Mouse (Mus musculus) lung, embryonic 14.5 days (tissue): ENCODE measurements at regions not wholly inside any gene's neighbourhood (a gene's known extent, or its start where the extent isn't known, plus 50 kb on each side); places are given as distances from the start of the nearest gene placed in this dataset.

Experiments used
- ATAC-seq: fragments of 200-750 bp; cut with Nextera tagmentation; 2 replicates; pipeline ENCODE4 v1.8.0; 2017; ENCODE audit warnings: mild to moderate bottlenecking, moderate TSS enrichment, moderate library complexity; ENCODE audit not compliant: insufficient read depth
- DNase-seq: peaks from one replicate; pipeline ENCODE4 v3.0.0-alpha.2; 2015
- H3K27ac ChIP-seq: fragments of 300-500 bp; sonication (generic); 2 replicates; pipeline ENCODE4 v1.5.1; 2014; ENCODE audit warnings: low read depth, mild to moderate bottlenecking, moderate library complexity
- H3K27me3 ChIP-seq: fragments of 300-500 bp; sonication (generic); 2 replicates; pipeline ENCODE4 v1.6.1; 2014; ENCODE audit warnings: low read length, control low read depth; ENCODE audit not compliant: insufficient read depth
- H3K36me3 ChIP-seq: fragments of 300-500 bp; sonication (generic); 2 replicates; pipeline ENCODE4 v1.6.1; 2014; ENCODE audit warnings: control low read depth; ENCODE audit not compliant: insufficient read depth
- H3K4me1 ChIP-seq: fragments of 300-500 bp; sonication (generic); 2 replicates; pipeline ENCODE4 v1.6.1; 2014; ENCODE audit warnings: antibody characterized with exemption, control low read depth; ENCODE audit not compliant: insufficient read depth
- H3K4me2 ChIP-seq: fragments of 300-500 bp; sonication (generic); 2 replicates; pipeline ENCODE4 v1.6.1; 2014; ENCODE audit warnings: mild to moderate bottlenecking
- H3K4me3 ChIP-seq: fragments of 300-500 bp; sonication (generic); 2 replicates; pipeline ENCODE4 v1.5.1; 2014; ENCODE audit warnings: low read depth, low read length
- H3K9ac ChIP-seq: fragments of 300-500 bp; sonication (generic); 2 replicates; pipeline ENCODE4 v1.6.1; 2014
- H3K9me3 ChIP-seq: fragments of 300-500 bp; sonication (generic); 2 replicates; pipeline ENCODE4 v1.6.1; 2016; ENCODE audit warnings: low read depth, low read length, control low read depth
- CTCF ChIP-seq: IDR thresholded peaks from 2 replicates; pipeline ENCODE4 v1.5.1; 2016; ENCODE audit warnings: antibody characterized with exemption, low read depth
- WGBS: fragments of 180-500 bp; shearing (Covaris S2); extraction: QIAGEN DNeasy Blood & Tissue Kit; methylation state at CpG from one replicate; pipeline ENCODE4 v1.1.7; 2014; 5-methylcytosine and 5-hydroxymethylcytosine counted together

DNA sequence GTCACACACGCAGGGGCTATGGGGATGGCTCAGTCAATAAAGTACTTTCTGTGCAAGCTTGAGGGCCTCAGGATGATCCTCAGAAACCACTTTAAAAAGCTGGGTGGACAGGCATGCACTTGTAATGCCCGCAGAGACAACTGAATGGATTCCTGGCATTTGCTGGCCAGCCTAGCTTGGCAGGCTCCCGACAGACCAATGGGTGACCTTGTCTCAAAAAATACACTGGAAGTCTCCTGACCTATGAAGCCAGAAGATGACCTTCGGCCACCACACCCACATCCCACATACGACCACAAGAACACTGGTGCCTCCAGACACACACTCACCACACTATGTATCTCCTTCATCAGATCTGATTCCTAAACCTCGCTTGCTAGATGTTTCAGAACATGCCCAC lies 141.5 kb upstream of the Rybp start:
- Histone ChIP-seq H3K36me3 (no peaks in the 10 kb centered on the region), H3K9ac (no peak overlapping the region), H3K9me3 (no peaks in the 10 kb centered on the region), H3K4me3 (no peak overlapping the region), H3K4me2 (no peak overlapping the region), H3K27me3 (no peaks in the 10 kb centered on the region), H3K27ac (no peak overlapping the region), H3K4me1 (no peaks in the 10 kb centered on the region)
- WGBS = 58% methylated on average over 6 of the region's 6 CpGs
- DNase-seq = no peak
- ATAC-seq = no peak
- TF ChIP-seq CTCF = no peak

DNA sequence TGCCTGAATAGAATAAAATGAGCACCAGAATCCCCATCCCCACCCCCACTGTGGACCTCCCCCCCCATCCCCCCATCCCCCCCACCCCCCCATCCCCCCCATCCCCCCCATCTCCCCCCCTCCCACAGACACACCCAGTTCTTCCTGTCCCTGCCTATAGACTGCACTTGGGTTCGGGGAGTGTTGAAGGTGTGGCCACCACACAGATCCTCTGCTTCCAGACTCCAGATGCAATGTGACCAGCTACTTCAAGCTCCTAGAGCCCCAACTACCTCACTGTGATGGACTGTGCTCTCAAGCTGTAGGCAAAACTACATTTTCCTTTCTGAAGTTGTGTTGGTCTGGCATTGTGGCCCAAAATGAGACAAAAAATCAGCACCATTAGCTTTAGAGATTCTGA lies 138.3 kb upstream of the Rybp start:
- H3K27ac ChIP-seq = no peak overlapping the region
- DNase-seq (no peak), ATAC-seq (no peak)
- H3K4me1 ChIP-seq = no peaks in the 10 kb centered on the region
- WGBS = 87% methylated on average over 1 of the region's 1 CpGs
- H3K9me3 ChIP-seq = no peaks in the 10 kb centered on the region
- no peaks in the 10 kb centered on the region for H3K36me3 ChIP-seq
- H3K9ac ChIP-seq = no peak overlapping the region
- no peak overlapping the region for H3K4me2 ChIP-seq
- H3K27me3 ChIP-seq = no peaks in the 10 kb centered on the region
- no peak for TF ChIP-seq CTCF
- no peak overlapping the region for H3K4me3 ChIP-seq

- ATAC-seq (no peak), DNase-seq (peak; percentile 52)
- Histone ChIP-seq H3K9me3 (no peaks in the 10 kb centered on the region), H3K9ac (no peak overlapping the region), H3K36me3 (no peaks in the 10 kb centered on the region), H3K4me2 (no peak overlapping the region), H3K4me3 (no peak overlapping the region), H3K27me3 (no peaks in the 10 kb centered on the region), H3K4me1 (no peaks in the 10 kb centered on the region), H3K27ac (no peak overlapping the region)
- no peak for TF ChIP-seq CTCF
- WGBS = 49% methylated on average over 12 of the region's 12 CpGs
These were observed 137.6 kb upstream of the Rybp start for GRCm38 (mm10) chr6:100424788-100425403.

DNA sequence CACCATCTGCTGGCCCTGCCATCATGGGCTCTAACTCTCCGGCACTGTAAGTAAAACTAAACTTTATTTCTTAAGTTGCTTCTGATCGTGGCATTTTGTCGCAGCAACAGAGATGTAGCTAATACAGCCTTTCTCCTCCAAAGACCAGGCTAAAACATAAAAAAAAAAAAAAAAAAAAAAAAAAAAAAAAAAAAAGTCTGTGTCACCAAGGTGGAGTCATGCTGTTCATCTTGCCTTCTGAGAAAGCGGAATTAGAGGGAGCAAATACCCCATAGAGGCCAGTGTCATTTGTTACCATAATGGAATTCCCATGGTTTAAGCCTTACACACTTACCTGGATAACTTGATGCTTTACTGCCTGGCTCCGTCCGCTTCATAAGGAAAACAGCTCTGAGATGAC lies 136.9 kb upstream of the Rybp start:
- Histone ChIP-seq H3K4me3 (no peak overlapping the region), H3K9me3 (no peaks in the 10 kb centered on the region), H3K36me3 (no peaks in the 10 kb centered on the region), H3K9ac (no peak overlapping the region), H3K27ac (no peak overlapping the region), H3K27me3 (no peaks in the 10 kb centered on the region), H3K4me1 (no peaks in the 10 kb centered on the region), H3K4me2 (no peak overlapping the region)
- 93% methylated on average over 6 of the region's 6 CpGs for WGBS
- no peak for DNase-seq
- no peak for ATAC-seq
- no peak for TF ChIP-seq CTCF

- Histone ChIP-seq H3K4me3 (no peak overlapping the region), H3K27ac (no peak overlapping the region), H3K27me3 (no peaks in the 10 kb centered on the region), H3K36me3 (no peaks in the 10 kb centered on the region), H3K4me2 (no peak overlapping the region), H3K4me1 (no peaks in the 10 kb centered on the region), H3K9ac (no peak overlapping the region), H3K9me3 (no peaks in the 10 kb centered on the region)
- TF ChIP-seq CTCF = no peak
- 92% methylated on average over 12 of the region's 12 CpGs for WGBS
- ATAC-seq (no peak), DNase-seq (no peak)
These were observed 136.4 kb upstream of the Rybp start for GRCm38 (mm10) chr6:100423636-100424035.

- no peaks in the 10 kb centered on the region for H3K27me3 ChIP-seq
- no peak overlapping the region for H3K27ac ChIP-seq
- no peak overlapping the region for H3K4me2 ChIP-seq
- H3K9ac ChIP-seq = no peak overlapping the region
- WGBS = 80% methylated on average over 6 of the region's 6 CpGs
- no peaks in the 10 kb centered on the region for H3K9me3 ChIP-seq
- TF ChIP-seq CTCF = no peak
- H3K36me3 ChIP-seq = no peaks in the 10 kb centered on the region
- no peak for DNase-seq
- H3K4me1 ChIP-seq = no peaks in the 10 kb centered on the region
- no peak overlapping the region for H3K4me3 ChIP-seq
- ATAC-seq = no peak
These were observed 135.3 kb upstream of the Rybp start for GRCm38 (mm10) chr6:100422603-100423002.

- Histone ChIP-seq H3K4me1 (no peaks in the 10 kb centered on the region), H3K27ac (no peak overlapping the region), H3K4me3 (no peak overlapping the region), H3K9ac (peak overlapping the region; percentile 9; the same call in 1 of the 2 replicates), H3K4me2 (no peak overlapping the region), H3K27me3 (no peaks in the 10 kb centered on the region), H3K9me3 (no peaks in the 10 kb centered on the region), H3K36me3 (no peaks in the 10 kb centered on the region)
- DNase-seq (no peak), ATAC-seq (no peak)
- TF ChIP-seq CTCF = no peak
- 27% methylated on average over 24 of the region's 24 CpGs for whole genome bisulfite sequencing
These were observed 134.7 kb upstream of the Rybp start for GRCm38 (mm10) chr6:100421706-100422578.
